Comparison of ENCODE assay signal across 9 mouse cellular contexts in genomic region chr14:49785793-49786192, GRCm38 (mm10). TPM values are rescaled to one million over a fixed set of nuclear protein-coding genes. Genes with fewer than 3 reads are reported as not detected.
DNase-seq lines count a peak whose midpoint lies in the region; ATAC-seq and TF ChIP-seq lines count a peak whose summit lies in the region.
"Had no signal": no experiment of that assay in that cellular context is flagged by ENCODE, and none has a peak within 500 bp of the region (broad histone marks: within the 10 kb centered on the region; RNA-seq: fewer than 3 reads in every experiment).

No protein-coding gene starts in this region.

- WGBS in midbrain, embryonic 11.5 days = 55% methylated on average over 2 of the region's 2 CpGs
- WGBS in midbrain, embryonic 16.5 days = 59% methylated on average over 2 of the region's 2 CpGs

- peaks cover 3% of the 10 kb centered on the region; the same call in 1 of the 2 replicates for H3K27me3 ChIP-seq in midbrain, embryonic 11.5 days (ENCODE audit: control insufficient read depth, insufficient read depth, low read length)
- H3K27me3 ChIP-seq in midbrain, embryonic 16.5 days (ENCODE audit: control insufficient read depth, insufficient read depth, low read depth, low read length) = no peaks in the 10 kb centered on the region

- no peak overlapping the region for H3K4me2 ChIP-seq in midbrain, embryonic 11.5 days
- H3K4me2 ChIP-seq in midbrain, embryonic 16.5 days (ENCODE audit: low read length) = no peak overlapping the region

- intact Hi-C loops in heart, postnatal 10 days (cut with DNase I) = loop anchor here (2.0 to 5.0 kb wide), 2 partner anchors 31 to 548 kb away; no protein-coding TSS in a partner anchor
- intact Hi-C loops in left cerebral cortex, adult 2 months (cut with DNase I) = loop anchor here (5.0 to 10.0 kb wide), 2 partner anchors 33 to 1299 kb away; no protein-coding TSS in a partner anchor

- H3K9ac ChIP-seq in midbrain, embryonic 11.5 days (ENCODE audit: low read length) = no peak overlapping the region
- no peak overlapping the region for H3K9ac ChIP-seq in midbrain, embryonic 16.5 days (ENCODE audit: low read depth, low read length)

- ATAC-seq in CD4-positive, CD25-positive, alpha-beta regulatory T cell, adult 4 months = no peak
- no peak for ATAC-seq in midbrain, embryonic 11.5 days (ENCODE audit: low FRiP score)
- no peak for ATAC-seq in midbrain, embryonic 16.5 days

- peak; percentile 90 for TF ChIP-seq CTCF in left cerebral cortex, adult 2 months (IDR thresholded peaks at IDR 0.05)

- peak; percentile 21 for DNase-seq in CD4-positive, CD25-positive, alpha-beta regulatory T cell, adult 2 months (ENCODE audit: low read depth, low spot score)
- peak; percentile 92 for DNase-seq in midbrain, embryonic 11.5 days (ENCODE audit: low spot score, missing footprints)
- DNase-seq in cerebellum, adult 18-20 months = peak; percentile 82 to 85
- DNase-seq in heart, postnatal 10 days = peak; percentile 54 to 79
- peak; percentile 40 to 58 for DNase-seq in left cerebral cortex, adult 2 months (ENCODE audit: extremely low spot score in 1 of 2, low spot score in 2 of 2)
- peak; percentile 63 for DNase-seq in right cerebral cortex, postnatal 14 days

- H3K36me3 ChIP-seq in midbrain, embryonic 11.5 days (ENCODE audit: control insufficient read depth, insufficient read depth, low read length) = no peaks in the 10 kb centered on the region
- no peaks in the 10 kb centered on the region for H3K36me3 ChIP-seq in midbrain, embryonic 16.5 days (ENCODE audit: control insufficient read depth, insufficient read depth, low read length)

- H3K4me3 ChIP-seq in midbrain, embryonic 11.5 days (ENCODE audit: low read depth, low read length) = no peak overlapping the region
- H3K4me3 ChIP-seq in midbrain, embryonic 16.5 days (ENCODE audit: low read depth, low read length) = no peak overlapping the region
- H3K4me3 ChIP-seq in left cerebral cortex, adult 2 months = no peak overlapping the region

- peaks cover 8% of the 10 kb centered on the region for H3K4me1 ChIP-seq in midbrain, embryonic 11.5 days (ENCODE audit: control insufficient read depth, insufficient read depth, low read length)
- H3K4me1 ChIP-seq in midbrain, embryonic 16.5 days (ENCODE audit: control insufficient read depth, insufficient read depth, low read length) = peaks cover 12% of the 10 kb centered on the region

- H3K27ac ChIP-seq in midbrain, embryonic 11.5 days (ENCODE audit: low read depth, low read length) = no peak overlapping the region
- H3K27ac ChIP-seq in midbrain, embryonic 16.5 days (ENCODE audit: low read length) = no peak overlapping the region
- no peak overlapping the region for H3K27ac ChIP-seq in left cerebral cortex, adult 2 months
- H3K27ac ChIP-seq: macrophage had no signal

- H3K9me3 ChIP-seq in midbrain, embryonic 11.5 days (ENCODE audit: control insufficient read depth, low read length) = no peaks in the 10 kb centered on the region
- no peaks in the 10 kb centered on the region for H3K9me3 ChIP-seq in midbrain, embryonic 16.5 days (replicated peaks; ENCODE audit: control insufficient read depth, low read length, poor library complexity, severe bottlenecking)

RNA-seq across cellular contexts. Expression of gene Armh4, which starts 2.6 kb away (rescaled TPM):
- polyA plus RNA-seq in CD4-positive, CD25-positive, alpha-beta regulatory T cell, adult 4 months (2017; shearing (Covaris generic)) = not detected
- polyA plus RNA-seq in midbrain, embryonic 11.5 days (2014; fragmentation: Nextera tagmentation; extraction: Ambion mirVana) = 63.0 and 64.7 TPM in 2 replicates
- 23.2 and 24.4 TPM in 2 replicates for polyA plus RNA-seq in midbrain, embryonic 16.5 days (2015; fragmentation: Nextera tagmentation; extraction: Ambion mirVana)
- total RNA-seq in heart, postnatal 10 days (2021) = 1 to 10 TPM; 4.1 to 4.9 TPM
- total RNA-seq in left cerebral cortex, adult 2 months (2021) = 10 to 100 TPM; 23.3 to 24.9 TPM
- polyA plus RNA-seq: macrophage had no signal

Comparison
In these comparisons a context has a peak if more than half of its experiments do, and no peak if none do; other contexts are left out.
1. DNase-seq: peak in every context shown above with its lines; median percentile 92 in midbrain, embryonic 11.5 days; 84 in cerebellum, adult 18-20 months; 66 in heart, postnatal 10 days; 63 in right cerebral cortex, postnatal 14 days; 49 in left cerebral cortex, adult 2 months; 21 in CD4-positive, CD25-positive, alpha-beta regulatory T cell, adult 2 months.
2. RNA of gene Armh4, which starts 2.6 kb away (polyA plus RNA-seq): 63.0 to 64.7 TPM in midbrain, embryonic 11.5 days and 23.2 to 24.4 TPM in midbrain, embryonic 16.5 days; not detected in CD4-positive, CD25-positive, alpha-beta regulatory T cell, adult 4 months; every median in the first group is over 10 times any median in the second.